In the genomic region with DNA sequence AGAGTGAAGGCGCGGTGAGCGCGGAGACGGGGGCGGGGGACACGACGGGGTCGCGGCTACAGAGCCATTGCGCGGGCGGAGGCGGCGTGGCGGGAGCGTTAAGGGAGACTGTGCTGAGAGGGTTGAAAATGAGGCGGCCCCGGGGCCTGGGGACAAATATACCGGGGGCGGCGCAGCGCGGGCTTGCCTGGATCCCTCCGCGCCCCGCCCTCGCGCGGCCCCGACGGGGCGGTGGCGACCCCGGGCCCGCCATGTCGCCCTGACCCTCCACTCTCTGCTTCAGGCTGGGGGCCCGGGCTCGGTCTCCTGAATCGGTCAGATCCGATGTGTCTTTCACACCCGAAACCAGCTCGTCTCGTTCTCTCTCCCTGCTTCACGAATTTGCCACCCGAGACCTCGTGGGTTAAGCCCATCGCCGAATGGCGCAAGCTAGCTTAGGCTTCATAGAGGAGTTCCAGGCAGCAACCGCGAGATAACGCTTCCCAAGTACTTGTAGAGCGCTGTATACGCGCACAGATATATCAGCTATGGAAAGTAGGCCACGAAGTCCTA, we compare ENCODE assay signal across 8 mouse cellular contexts. TPM values are rescaled to one million over a fixed set of nuclear protein-coding genes. Genes with fewer than 3 reads are reported as not detected.
DNase-seq lines count a peak whose midpoint lies in the region; ATAC-seq lines count a peak whose summit lies in the region.

A gene (minus strand): TSS at position 189 of the 552 bp plus-strand sequence.

- H3K27ac ChIP-seq in intestine, embryonic 14.5 days (ENCODE audit: low read depth) = peak within 1 kb of the TSS; percentile 97
- peak within 1 kb of the TSS; percentile 96 for H3K27ac ChIP-seq in liver, embryonic 15.5 days (replicated peaks)

- no peaks in the 10 kb centered on the region for H3K9me3 ChIP-seq in intestine, embryonic 14.5 days (ENCODE audit: control insufficient read depth, low read length)
- no peaks in the 10 kb centered on the region for H3K9me3 ChIP-seq in liver, embryonic 15.5 days (replicated peaks)

- peaks cover 27% of the 10 kb centered on the region for H3K4me1 ChIP-seq in intestine, embryonic 14.5 days (replicated peaks; ENCODE audit: control insufficient read depth, insufficient read depth, low read length)
- peaks cover 62% of the 10 kb centered on the region for H3K4me1 ChIP-seq in liver, embryonic 15.5 days (replicated peaks)

- H3K36me3 ChIP-seq in intestine, embryonic 14.5 days (ENCODE audit: control insufficient read depth, insufficient read depth, low read length) = peaks cover 14% of the 10 kb centered on the region; the same call in 1 of the 2 replicates
- H3K36me3 ChIP-seq in liver, embryonic 15.5 days (replicated peaks) = peaks cover 17% of the 10 kb centered on the region

- H3K27me3 ChIP-seq in intestine, embryonic 14.5 days (replicated peaks; ENCODE audit: control insufficient read depth, insufficient read depth, low read length) = no peaks in the 10 kb centered on the region
- H3K27me3 ChIP-seq in liver, embryonic 15.5 days = no peaks in the 10 kb centered on the region

- peak within 1 kb of the TSS; percentile 87 for H3K9ac ChIP-seq in intestine, embryonic 14.5 days (ENCODE audit: low read length)
- H3K9ac ChIP-seq in liver, embryonic 15.5 days = peak within 1 kb of the TSS; percentile 93

- peak; percentile 48 for ATAC-seq in intestine, embryonic 14.5 days (replicated peaks; ENCODE audit: low FRiP score, low TSS enrichment, low read depth)
- ATAC-seq in liver, embryonic 15.5 days (ENCODE audit: insufficient read depth) = peak; percentile 27

- WGBS in intestine, embryonic 14.5 days = 2% methylated on average over 46 of the region's 57 CpGs
- under 1% methylated on average over 57 of the region's 57 CpGs for WGBS in liver, embryonic 15.5 days (ENCODE audit: insufficient replicate concordance)

- peak within 1 kb of the TSS; percentile 83 for H3K4me3 ChIP-seq in intestine, embryonic 14.5 days (ENCODE audit: low read depth, low read length)
- H3K4me3 ChIP-seq in liver, embryonic 15.5 days (replicated peaks) = peak within 1 kb of the TSS; percentile 90

- peak within 1 kb of the TSS; percentile 78 for H3K4me2 ChIP-seq in intestine, embryonic 14.5 days (ENCODE audit: low read length)
- H3K4me2 ChIP-seq in liver, embryonic 15.5 days = peak within 1 kb of the TSS; percentile 92

- DNase-seq in spleen, postnatal 10 days (ENCODE audit: low spot score in 2 of 2) = peak; percentile 70 to 79
- no peak for DNase-seq in spleen, adult 12 weeks (ENCODE audit: low spot score)
- DNase-seq in c-Kit-negative CD71-positive TER-119-positive erythroid progenitor cells, embryonic 14.5 days (ENCODE audit: low read depth, low spot score) = peak; percentile 61
- peak in 1 of 2 experiments; percentile 62 for DNase-seq in gastrocnemius, adult 8-10 months (ENCODE audit: low spot score in 2 of 2)
- peak; percentile 83 for DNase-seq in intestine, embryonic 14.5 days (ENCODE audit: low spot score)
- peak; percentile 78 for DNase-seq in ovary, postnatal 36 days (ENCODE audit: low spot score)
- DNase-seq in spleen, adult 18-20 months = no peak

RNA-seq across cellular contexts. Expression of the gene that starts here (rescaled TPM):
- 10 to 100 TPM; 71.2 to 97.1 (median 77.4) TPM for total RNA-seq in gastrocnemius, adult 8-10 months (2022)
- polyA plus RNA-seq in intestine, embryonic 14.5 days (2014; fragmentation: Nextera tagmentation; extraction: Ambion mirVana) = 2.4 and 3.0 TPM in 2 replicates
- polyA plus RNA-seq in liver, embryonic 15.5 days (2015; fragmentation: Nextera tagmentation; extraction: Ambion mirVana) = 7.5 and 9.2 TPM in 2 replicates

Comparison
In these comparisons a context has a peak if more than half of its experiments do, and no peak if none do; other contexts are left out.
1. DNase-seq: peak in spleen, postnatal 10 days (2 of 2), c-Kit-negative CD71-positive TER-119-positive erythroid progenitor cells, embryonic 14.5 days (single experiment), intestine, embryonic 14.5 days (single experiment) and ovary, postnatal 36 days (single experiment); none in spleen, adult 12 weeks (single experiment) and spleen, adult 18-20 months (0 of 2).